Mouse (Mus musculus): ENCODE results near the gene Olfml2a.
A peak's percentile ranks its signal among the peaks of the same experiment; 100 is the strongest.

The Olfml2a gene

DNA sequence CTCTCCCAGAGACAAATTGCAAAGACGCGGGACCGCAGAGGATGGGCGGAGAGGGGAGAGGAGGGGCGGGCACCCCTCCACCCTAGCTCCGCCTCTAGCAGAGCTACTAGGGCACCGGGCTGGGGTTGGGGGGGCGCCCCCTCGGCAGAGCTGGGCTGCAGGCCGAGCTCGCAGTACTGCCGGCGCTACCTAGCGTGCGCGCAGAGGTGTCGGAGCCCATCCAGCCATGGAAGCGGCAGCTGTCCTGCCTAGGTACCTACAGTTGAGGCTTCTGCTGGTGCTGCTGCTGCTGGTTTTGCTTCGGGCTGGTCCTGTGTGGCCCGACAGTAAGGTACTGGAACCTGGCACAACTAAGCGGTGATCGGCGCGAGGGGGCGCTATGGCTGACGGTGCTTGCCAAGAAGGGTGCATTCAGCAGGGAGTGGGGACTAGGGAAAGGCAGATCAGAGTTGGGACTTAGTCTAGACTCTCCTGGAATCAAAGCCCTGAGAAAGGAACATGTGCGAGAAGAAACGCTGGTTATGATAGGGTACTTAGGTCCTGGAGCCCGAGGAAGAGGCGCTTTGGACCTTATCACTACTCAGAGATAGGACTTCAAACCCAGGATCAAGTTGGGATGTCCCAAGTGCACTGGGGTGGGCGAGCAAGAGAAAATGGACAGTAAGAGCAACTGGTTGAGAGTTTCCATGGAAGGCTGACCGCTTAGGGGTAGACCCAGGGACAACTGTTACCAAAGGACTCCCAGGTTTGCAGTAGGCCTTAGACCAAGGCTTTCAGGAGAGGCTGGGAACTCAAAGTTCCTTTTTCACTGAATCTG lies at the start of gene Olfml2a:
TSS of gene Olfml2a (plus strand) at position 128 of the 817 bp plus-strand sequence.
- DNase-seq (ENCODE audit: low read depth), result peak; percentile 68

DNA sequence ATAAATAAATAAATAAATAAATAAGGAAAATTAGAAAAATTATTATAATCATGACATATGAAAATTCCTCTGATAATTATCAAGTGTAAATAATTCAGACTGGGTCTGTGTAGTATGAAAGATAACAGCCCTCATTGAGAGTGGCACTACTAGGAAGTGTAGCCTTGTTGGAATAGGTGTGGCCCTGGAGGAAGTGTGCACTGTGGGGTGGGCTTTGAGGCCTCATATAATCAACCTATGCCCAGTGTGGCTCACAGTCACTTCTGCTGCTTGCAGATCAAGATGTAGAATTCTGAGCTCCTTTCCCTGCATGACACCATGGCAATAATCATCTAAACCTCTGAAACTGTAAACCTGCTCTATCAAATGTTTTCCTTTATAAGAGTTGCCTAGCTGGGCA lies 28.9 kb upstream of the Olfml2a start:
- DNase-seq (ENCODE audit: low read depth), result no peak

DNA sequence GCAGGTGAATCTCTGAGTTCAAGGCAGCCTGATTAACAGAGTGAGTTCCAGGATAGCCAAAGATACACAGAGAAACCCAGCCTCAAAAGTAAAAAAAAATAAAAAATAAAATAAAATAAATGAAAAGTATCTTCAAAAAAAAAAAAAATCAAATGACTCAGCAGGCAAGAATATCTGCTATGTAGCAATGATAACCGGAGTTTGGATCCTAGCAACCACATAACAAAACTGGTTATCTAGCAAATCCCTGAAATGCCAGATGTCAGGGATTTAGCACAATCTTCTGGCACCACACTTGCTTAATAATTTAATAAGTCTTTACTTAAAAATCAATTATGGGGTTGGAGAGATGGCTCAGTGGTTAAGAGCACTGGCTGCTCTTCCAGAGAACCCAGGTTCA lies 27.5 kb upstream of the Olfml2a start:
- DNase-seq (ENCODE audit: low read depth), result no peak

DNA sequence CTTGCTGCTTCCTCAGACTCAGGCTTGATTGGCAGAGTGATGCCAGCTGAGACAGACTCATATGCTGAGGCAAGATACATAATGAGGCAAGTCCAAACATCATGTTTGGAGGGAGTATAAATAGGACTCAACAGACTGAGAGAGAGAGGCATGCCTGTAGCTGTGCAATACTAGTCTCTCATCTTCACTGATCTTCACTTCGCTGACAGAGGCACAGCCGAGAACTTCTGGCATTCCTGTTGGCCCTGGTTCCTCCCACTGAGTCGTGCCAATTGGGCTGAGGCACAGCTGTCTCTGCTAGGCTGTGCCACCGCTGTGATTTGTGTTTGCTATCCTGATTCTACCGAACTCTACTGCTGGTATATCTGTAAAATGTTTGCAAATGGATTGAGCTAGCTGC lies 25.7 kb upstream of the Olfml2a start:
- no peak for DNase-seq (ENCODE audit: low read depth)

DNA sequence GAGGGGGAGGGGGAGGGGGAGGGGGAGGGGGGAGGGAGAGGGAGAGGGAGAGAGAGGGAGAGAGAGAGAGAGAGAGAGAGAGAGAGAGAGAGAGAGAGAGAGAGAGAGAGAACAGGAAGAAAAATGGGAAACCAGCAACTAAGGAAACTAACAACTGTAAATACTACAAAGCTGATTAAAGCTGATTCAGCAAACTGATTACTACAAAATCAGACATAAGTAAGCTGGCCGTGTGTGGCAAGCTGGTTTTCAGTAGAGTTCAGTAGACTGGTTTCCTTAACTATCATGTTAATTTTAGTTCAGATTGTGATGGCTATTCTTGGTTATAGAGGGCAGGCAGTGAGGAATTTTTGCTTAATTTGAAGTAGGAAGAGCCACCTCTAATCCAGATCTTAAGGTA lies 23.2 kb upstream of the Olfml2a start:
- DNase-seq (ENCODE audit: low read depth), result no peak

DNA sequence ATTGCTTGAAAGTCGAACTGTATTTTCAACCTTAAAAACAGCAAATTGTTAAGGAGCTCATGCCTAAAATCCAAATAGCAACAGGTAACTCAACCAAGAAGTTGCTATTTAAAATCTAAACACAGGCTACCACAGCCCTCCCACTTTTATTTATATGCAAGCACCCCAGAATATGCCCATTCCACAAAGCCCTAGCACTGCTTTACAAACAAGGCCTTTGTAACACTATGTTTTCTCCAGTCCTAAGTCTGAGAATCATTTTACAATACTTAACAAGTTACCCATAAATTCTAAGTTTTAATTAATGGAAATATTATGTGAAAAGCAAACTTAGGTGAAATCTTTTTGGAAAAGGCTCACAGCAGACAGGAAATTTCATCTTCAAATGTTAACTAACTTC lies 17.3 kb upstream of the Olfml2a start:
- no peak for DNase-seq (ENCODE audit: low read depth)

DNA sequence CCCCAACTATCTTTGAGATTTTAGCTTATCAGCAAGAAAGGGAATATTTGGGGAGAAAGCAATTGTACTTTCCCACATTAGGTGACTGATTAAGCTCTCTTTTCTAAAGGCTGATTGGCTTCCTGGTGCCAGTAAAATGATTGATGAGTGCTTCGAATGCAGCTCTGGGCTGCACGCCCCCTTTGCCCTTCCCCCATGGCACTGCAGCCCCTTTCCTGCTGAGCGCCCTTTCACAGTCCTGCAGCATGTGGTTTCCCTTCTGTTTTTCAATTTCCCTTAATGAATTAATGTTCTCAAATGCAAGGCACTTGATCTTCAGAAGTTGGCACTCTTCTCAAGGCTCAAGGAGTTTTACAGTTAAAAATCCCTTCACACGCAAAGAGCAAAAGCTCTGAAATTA lies 16.8 kb upstream of the Olfml2a start:
- no peak for DNase-seq (ENCODE audit: low read depth)

DNA sequence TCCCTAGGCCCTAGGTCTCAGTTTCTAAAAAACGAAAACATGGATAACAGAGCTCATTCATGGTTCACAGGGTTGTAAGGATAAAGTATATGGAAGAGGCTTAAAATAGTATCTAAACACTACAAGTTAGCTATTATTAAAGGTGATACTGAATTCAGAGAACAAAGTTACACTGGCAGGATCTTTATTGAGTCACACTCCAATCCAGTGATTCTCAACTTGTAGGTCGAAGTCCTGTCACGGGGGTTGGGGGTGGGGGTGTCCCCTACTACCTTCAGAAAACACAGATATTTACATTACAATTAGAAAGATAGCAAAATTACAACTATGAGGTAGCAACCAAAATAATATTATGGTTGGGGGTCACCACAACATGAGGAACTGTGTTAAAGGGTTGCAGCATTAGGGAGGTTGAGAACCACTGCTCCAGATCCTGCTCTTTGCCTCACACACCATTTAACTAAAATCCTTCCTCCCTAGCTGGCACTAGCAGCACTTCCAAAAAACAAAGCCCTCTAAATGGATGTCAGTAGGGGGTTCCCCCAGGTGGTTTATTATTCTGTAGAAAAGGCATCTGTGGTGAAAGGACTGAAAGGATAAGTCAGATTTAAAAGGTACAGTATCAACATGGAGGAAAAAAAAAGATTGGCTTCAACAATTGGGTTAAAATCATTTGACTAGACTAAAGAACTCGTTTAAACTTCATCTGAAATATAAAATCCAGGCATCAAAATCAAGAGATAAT lies 14.7 kb upstream of the Olfml2a start:
- DNase-seq (ENCODE audit: low read depth), result no peak

DNA sequence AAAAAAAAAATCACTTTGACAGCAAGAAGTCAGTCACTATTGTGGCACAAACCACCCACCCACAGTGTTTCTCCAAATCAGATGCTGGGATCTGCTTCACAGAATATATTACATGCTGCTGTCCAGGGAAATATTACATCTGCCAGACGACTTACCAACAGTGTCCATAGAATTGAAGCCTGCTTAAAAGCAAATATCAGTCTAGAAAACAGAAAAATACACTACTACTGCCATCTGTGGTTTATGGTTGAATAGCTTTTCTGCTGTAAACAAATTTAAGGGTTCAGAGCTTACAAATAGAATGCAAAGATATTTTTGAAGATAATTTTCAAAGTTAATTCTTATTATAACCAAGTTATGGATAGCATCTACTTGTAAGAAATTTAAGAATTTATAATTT lies 10.4 kb upstream of the Olfml2a start:
- no peak for DNase-seq (ENCODE audit: low read depth)

DNA sequence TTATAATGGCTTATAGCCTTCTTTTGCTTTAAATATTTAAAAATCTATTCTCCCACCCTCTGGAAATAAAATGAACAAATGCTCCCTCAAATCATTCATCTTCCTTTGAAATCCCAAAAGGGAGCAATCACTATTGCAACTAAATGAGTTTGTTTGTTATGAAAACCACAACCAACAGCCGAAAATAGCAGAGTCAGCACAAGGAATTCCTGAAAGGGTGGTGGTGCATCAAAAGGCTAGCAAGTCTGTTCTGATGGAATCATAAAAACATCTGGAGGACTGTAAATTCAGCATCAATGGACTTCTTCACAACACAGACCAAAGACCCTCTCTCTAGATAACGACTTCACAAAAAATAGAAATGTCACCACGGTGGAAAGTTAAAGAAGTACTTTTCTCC lies 8.3 kb upstream of the Olfml2a start:
- DNase-seq (ENCODE audit: low read depth), result peak; percentile 12

DNA sequence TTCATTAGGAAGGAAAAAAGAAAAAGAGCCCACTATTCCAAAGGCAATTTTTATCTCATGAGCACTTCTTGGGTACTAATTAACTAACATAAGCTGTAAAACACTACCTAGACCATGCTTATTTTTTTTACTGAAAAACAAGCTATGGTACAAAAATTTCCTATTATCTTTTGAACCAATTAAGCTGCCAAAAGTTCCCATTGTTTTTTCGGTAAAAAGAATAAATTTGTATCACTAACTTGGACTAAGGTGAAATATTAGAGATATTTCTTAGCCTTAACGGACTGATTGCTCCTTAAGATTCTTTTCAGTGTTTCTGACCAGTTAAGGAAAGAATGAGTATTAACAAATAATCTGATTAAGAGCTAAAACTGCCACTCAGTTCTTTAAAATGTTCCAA lies 7.9 kb upstream of the Olfml2a start:
- DNase-seq (ENCODE audit: low read depth), result peak; percentile 12

DNA sequence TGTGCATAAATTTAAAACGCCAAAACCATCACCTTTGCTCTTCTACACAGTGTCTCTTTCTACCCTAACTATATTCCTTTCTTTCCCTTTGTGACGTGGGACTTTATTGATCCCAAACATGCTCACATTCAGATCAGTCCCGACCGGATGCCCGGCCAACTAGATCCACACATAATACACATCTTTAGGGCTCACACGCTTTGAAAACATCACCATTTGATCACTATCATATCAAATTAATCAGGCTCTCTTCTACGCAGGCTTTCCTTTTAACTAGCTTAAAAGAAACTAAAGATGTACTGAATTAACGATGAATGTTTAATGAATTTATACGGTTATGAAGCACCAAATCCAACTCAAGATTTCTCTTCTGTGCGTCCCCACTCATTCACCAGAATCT lies 7.2 kb upstream of the Olfml2a start:
- DNase-seq (ENCODE audit: low read depth), result no peak

DNA sequence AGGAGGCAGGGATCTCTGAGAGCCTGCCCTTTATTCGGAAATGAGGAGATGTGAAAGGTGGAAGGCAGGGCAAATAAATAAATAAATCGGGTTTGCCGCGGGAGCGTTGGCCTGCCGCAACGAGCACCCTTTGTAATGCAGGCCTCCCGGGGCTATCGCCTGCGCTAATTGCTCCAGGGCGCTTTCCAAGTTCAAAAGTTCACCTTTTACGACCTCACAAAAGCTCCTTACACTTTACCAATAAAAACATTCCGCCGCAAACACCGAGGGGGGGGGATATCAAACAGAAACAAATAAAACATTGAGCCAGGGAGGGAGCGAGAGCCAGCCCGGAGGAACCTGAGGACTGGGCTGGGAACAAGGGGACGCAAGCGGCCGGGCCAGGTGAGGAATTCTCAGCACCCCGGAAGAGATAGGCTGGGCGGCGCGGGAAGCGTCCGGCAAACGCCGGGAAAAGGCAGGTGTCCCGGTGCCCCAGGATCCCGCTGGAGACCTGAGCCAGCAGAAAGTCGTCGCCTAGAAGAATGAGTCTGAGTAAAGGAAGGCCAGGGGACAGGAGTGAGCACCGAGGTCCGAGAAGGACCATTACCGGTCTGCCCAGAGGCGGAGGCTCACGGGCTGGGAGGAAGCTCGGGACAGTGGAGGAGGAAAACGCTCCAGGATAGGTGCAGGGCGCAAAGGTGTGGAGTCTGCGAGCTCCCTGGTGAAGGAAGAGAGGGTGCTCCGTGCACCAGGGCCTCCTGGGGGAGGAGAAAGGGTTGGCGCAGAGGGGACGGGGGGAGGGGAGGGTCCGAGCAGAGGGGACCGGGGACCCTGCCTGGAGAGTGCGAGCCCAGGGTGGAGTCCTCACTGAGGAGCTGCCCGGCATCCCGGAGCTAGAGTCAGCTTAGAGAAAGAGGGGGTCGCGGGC lies 6.4 kb upstream of the Olfml2a start:
- DNase-seq (ENCODE audit: low read depth), result peak; percentile 44

DNA sequence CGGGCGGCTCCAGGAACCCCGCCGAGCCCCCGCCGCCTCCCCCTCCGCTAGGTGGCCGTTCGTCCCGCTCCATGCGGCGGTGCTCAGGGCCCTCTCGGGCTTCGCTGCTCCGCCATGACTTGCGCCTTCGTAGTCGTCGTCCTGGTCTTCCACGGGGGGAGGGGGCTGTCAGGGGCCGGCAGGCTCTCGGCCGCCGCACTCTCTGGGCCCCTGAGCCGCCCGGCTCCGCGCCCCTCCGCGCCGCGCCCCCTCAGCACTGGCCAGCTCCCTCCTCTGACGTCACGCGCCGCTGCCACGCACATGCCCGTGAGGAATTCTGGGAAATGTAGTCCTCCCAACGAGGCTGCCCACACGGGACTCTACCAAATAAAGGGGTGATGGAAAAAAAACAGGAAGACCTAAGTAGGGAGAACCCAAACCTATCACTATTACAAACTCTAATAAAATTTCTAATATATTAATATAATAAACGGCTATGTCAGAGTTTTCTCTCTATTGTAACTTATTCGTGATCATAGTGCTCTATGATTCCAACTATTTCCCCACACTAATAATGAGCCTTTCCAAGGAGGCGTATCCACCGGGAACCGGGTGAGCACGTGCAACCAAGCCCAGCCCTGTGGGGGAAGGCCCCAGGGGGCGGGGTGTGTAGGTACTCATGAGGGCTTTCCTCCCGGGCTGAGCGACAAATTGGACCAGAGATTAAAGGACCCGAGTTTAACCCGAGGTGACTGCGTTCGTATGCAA lies 5.5 kb upstream of the Olfml2a start:
- DNase-seq (ENCODE audit: low read depth), result peak; percentile 98

DNA sequence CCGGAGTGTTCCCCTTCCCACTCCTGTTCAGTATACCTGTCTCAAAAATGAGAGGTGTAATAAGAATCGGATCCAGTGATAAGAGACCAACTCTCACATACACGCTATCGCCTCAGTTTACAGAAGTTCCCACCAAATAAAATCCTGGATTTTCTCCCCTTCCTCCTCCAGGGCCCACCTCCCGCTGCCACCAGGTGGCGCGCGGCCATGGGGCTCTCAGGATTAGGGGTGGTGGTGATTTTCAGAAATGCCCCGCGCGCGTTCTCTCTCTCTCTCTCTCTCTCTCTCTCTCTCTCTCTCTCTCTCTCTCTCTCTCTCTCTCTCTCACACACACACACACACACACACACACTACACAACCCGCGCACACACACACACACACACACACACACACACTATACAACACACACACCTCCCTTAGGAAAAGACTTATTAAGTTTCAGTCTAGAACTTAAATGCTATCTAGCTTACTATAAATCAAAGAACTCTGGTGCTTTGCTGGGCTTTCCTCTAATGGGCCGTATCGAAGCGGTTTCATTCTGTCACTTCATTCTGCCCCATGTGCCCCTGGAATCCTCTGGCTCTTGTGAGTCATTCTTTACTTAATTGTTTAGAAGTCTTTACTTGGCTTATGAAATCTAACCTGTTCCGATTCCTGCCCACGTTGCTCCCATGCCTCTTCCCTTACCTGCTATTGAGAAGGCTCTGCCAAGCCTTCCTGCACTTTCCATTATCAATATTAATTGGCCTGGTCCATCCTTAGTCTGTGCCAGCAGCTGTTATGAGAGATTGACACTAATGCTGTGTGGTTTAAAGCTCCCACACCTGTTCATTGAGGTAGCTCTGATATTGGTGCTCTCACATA lies 4.4 kb upstream of the Olfml2a start, which contains the start of gene Nr6a1:
TSS of gene Nr6a1 (minus strand) at position 574 of the 865 bp plus-strand sequence.
- peak; percentile 81 for DNase-seq (ENCODE audit: low read depth)

DNA sequence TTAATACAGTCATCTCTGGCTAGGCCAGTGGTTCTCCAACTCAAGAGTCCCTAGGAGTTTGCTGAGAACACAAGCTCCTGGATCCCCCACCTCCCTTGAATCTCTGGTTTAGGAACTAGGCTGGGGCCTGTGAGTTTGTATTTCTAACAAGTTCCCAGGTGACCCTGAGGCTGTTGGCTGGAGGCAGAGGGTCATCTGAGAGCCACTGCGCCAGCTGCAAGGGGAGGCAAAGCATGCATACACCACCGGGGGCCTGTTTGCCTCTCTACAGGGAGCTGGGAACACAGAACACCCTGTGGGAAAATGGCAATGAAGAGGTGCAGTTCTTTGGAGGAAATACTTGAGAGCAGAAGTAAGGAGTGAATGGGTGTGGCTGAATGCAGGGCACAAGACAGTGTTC lies 1.5 kb upstream of the Olfml2a start:
- DNase-seq (ENCODE audit: low read depth), result no peak

DNA sequence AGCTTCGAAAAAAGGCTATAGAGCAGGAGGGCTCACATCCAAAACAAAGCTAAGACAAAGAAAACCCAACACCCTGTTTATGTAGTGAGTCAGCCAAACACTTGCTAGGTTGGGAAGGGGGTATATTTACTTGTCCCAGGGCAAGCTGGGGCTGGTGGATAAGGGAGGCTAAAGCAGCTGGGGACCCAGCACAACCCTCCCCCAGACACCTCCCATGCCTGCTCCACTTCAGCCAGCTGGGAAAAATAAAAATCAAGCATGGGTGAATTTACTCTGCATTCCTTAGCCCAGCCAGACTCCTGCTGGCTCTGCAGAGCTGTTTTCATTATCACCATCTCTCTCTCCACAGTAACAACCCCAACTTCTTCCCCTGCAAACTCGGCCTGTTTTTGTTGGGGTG lies 2.2 kb downstream of the Olfml2a start:
- no peak for DNase-seq (ENCODE audit: low read depth)

DNA sequence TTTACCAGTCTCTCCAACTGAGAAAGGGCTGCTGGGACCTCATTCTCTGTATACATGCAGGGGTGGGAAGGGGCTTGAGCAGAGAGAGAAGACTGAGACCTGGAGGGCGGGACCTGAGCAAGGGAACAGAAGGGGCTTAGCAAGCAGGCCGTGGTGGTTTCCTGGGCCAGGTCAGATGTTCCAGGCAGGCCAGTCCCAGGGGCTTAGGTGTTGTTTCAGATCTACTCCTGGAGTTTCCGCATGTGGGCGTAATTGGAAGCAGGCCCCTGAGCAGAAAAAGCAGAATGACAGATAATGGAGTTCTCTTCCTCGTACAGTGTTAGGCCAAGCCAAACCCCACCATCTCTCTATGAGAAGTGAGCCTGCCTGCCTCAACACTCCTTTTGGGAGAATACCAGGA lies 3.2 kb downstream of the Olfml2a start:
- no peak for DNase-seq (ENCODE audit: low read depth)

DNA sequence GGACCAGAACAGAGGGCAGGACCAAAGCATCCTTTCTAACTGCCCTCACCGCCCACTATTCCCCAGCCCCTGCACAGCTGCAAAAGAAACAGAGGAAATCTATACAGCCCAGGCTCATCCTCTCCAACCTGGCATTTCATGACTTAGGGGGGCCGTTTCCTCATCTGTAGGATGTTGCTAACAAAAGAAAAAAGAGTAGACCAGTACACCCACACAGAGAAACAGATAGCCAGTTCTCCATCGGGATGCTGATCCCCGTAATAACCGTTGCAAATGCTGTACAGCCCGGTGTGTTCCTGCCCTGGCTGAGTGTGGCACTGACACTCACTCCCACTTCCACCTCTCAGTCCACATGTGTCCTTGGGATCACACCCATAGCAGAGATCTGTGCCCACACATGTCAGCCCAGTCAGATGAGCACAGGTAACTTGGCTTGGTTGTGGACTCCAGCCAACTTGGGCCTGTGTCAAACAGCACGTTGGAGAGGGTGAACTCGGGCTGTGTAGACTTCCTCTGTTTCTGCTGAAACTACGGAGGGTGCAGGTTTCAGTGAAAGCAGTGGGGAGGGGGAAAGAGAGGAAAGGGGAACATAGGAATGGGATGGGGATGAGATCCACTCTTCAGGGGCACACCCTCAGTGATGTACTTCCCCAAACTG lies 5.1 kb downstream of the Olfml2a start:
- DNase-seq (ENCODE audit: low read depth), result no peak

DNA sequence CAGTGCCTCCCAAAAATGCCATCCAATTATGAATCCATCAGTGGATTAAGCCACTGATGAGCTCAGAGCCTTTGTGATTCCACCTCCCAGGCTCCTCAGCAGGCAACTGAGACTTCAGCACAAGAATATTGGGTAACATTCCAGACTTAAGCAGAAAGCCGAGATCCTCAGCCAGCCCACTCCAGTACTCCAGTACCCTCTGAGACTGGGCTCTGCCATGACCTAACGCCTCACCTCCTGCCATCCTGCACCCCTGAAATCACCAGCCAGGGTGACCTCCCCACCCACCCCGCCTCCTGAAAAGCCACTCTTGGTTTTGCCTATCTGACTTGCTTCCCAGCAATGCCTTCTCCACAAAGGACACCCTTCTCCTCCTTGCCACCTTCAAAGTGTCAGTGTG lies 5.6 kb downstream of the Olfml2a start:
- DNase-seq (ENCODE audit: low read depth), result no peak

All from induced T-regulatory cell, adult 2 months (primary cell).